Mouse (Mus musculus) right cerebral cortex, postnatal 4 days (tissue): Measurements from ENCODE around the gene Secisbp2.

Experiments used
- DNase-seq: peaks from one replicate; pipeline ENCODE4 v3.0.0-alpha.2; 2022

Gene Secisbp2

GRCm38 (mm10) chr13:51688688-51689087 is 37.2 kb downstream of the Secisbp2 start:
- no peak for DNase-seq

DNA sequence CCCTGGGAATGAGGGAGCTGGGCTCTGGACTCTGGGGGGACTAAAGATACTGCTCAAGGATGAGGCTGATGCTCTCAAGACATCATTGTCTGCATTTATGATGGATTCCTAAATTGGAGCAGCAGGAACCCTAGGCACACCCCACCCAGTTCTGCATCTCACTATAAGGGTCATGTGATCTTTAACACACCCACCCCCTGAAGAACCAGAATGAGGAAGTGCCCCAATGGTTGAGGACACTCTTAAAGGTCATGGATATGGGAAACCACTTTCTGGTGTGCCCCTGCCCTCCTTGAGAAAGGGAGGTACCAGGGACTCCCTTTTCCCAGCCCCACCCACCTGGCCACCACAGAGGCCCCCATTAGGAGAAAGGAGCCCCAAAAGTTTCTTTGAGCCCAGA is 45.0 kb downstream of the Secisbp2 start:
- no peak for DNase-seq

- DNase-seq, result no peak
Observed at GRCm38 (mm10) chr13:51697455-51697854, 46.0 kb downstream of the Secisbp2 start.

- DNase-seq, result no peak
Observed at GRCm38 (mm10) chr13:51697897-51698296, 46.4 kb downstream of the Secisbp2 start.

DNA sequence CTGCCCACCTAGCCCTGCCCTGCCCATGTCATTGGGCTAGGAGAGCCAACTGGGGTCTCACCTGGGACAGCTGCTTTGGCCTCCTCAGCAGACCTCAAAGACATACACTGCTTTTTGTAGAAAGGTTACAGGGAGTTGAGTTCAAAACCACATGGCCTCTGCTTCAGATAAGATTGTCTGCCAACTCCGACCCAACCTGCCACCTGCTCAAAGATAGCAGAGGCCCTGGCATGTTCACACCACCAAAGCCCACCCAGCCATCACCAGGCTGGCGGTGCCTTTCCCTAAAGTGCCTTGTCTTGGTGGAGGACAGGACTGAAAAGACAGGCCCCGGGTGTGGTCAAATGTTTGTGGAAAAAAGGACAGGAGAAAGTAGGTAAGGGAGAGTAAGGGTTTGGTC is 46.8 kb downstream of the Secisbp2 start:
- DNase-seq, result no peak

DNA sequence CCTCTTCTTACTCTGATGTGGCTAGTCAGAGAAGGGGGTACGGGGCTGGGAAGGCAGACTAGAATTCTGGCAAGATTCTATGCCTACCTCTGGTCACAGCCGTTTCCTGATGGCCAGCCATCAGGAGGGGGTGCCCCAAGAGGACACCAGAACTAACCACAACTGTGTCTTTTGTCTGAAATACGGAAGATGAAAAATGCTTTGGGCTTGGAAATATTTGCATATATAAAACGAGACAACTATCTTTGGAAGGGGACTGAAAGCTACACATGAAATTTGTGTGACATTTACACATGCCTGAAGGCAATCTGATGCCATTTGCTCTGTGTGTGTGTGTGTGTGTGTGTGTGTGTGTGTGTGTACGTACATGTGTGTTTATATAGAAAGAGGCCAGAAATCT is 52.4 kb downstream of the Secisbp2 start:
- no peak for DNase-seq

- no peak for DNase-seq
Observed at GRCm38 (mm10) chr13:51705882-51706854, 54.7 kb downstream of the Secisbp2 start.

DNA sequence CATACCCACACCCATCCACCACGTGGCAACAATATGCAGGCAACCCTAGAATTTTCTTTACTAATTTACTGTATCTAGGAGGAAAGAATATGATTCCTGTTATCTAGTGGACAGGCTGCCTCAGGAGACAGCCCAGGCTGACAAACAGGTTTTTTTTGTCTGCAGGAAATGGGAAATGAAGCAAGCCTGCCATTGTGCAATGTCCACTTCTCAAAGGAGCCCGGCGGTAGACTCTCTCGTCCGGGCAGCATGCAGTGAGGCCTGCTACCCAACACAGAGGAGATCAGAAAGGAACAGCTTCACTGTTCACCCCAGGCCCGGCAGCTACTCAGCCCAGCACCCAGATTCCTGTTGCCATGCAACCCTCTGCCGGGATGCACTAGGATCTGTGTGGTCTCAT is 59.2 kb downstream of the Secisbp2 start:
- DNase-seq, result no peak

GRCm38 (mm10) chr13:51712022-51712421 is 60.5 kb downstream of the Secisbp2 start:
- no peak for DNase-seq

DNA sequence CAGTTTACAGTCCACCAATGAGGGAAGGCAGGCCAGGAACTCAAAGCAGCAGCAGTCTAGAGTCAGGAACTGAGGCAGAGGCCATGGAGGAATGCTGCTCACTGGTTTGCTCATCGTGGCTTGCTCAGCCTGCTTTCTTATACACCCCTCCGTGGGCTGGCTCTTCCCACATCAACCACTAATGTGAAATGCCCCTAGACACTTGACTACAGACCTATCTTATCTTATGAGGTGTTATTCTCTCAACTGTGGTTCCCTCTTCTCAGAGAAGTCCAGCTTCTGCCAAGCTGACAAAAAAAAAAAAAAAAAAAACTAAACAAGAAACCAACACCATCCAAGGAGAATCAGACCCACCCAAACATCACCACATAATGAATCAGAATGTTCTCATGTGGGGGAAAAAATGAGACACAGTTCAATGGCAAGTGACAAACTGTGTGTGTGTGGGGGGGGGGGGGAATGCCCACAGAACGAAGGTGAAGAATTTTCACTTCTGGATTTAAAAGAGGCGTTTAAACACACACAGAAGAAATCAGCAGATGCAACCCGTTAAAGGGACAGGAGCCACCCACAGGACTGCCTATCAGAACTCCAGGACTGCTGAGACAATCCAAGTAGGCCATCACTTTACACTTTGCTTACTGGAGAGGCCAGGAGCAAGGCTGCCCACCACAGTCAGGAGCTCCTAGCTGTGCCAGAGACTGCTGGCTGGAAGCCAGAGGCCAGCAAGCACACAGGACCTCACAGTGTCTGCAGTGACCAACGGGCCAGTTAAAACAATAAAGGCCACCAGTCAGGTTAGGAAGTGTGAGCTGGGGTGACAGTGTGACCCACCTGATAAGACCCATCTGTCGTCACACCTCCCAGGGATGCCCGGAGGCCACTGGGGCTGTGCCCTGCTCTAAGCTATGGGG is 65.1 kb downstream of the Secisbp2 start:
- no peak for DNase-seq

GRCm38 (mm10) chr13:51719256-51719655 is 67.8 kb downstream of the Secisbp2 start:
- no peak for DNase-seq

DNA sequence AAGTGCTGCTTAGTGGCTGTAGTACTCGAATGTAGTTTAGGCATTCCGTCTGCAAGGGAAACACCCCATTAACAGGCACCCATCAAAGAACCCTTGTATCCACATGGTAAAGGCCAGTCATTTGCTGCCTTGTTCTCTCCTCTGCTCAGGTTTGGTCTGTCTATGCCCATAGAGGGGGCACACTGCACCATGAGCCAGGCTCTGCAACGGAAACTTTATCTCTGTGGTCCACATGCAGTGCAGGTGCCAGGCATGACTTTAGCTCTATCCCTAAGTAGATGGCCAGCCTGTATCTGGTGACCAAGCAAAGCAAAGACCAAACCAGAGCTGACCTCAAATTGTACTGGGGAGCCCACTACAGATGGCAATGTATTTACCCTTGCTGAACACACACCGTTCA is 69.1 kb downstream of the Secisbp2 start:
- DNase-seq, result no peak

DNA sequence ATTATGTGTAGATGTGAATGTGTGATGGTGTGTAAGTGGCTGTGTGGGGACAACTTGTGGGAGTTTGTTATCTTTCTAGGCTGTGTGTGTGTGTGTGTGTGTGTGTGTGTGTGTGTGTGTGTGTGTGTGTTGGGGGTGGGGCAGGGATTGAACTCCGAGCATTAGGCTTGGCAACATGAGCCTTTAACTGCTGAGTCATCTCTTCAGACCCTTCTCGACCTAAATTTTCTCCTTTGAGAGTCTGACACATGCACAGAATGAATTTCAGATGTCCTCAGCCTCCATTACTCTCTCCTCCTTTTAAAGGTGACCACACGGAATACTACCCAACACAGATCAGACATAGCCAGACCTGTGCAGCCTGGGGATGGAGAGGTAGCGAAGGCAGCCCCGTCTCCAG is 71.6 kb downstream of the Secisbp2 start:
- DNase-seq, result no peak

- no peak for DNase-seq
Observed at GRCm38 (mm10) chr13:51724566-51724965, 73.1 kb downstream of the Secisbp2 start.

- no peak for DNase-seq
Observed at GRCm38 (mm10) chr13:51725446-51725845, 73.9 kb downstream of the Secisbp2 start.

- DNase-seq, result no peak
Observed at GRCm38 (mm10) chr13:51725926-51726574, 74.6 kb downstream of the Secisbp2 start.

GRCm38 (mm10) chr13:51727364-51727763 is 75.9 kb downstream of the Secisbp2 start:
- DNase-seq, result no peak

DNA sequence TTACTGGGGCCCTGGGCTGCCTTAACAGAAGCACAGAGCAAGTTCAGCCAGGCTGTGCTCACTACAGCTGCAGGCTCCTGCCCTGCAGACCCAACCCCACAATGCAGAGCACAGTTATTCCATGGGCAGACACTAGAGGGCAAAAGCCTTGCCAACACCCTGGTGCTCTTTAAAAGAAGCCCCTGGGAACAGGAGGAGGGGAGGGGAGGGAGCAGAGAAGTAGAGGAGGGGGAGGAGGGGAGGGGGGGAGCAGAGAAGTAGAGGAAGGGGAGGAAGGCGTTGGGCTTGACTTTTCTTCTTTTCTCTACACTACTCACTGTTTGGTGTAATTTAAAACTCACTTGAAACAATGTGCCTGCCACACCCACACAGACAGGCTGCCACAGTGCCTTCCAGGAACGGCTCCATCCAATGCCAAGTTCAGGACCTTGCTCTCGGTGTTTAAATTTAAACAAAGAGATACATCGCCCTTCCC is 78.4 kb downstream of the Secisbp2 start:
- DNase-seq, result no peak

GRCm38 (mm10) chr13:51731474-51731873 is 80.0 kb downstream of the Secisbp2 start:
- no peak for DNase-seq

GRCm38 (mm10) chr13:51732097-51732664 is 80.7 kb downstream of the Secisbp2 start:
- no peak for DNase-seq
